Mouse (Mus musculus): Measurements from ENCODE around the gene Stx4a. TPM values are rescaled to one million over a fixed set of nuclear protein-coding genes. Genes with fewer than 3 reads are reported as not detected.
"Not testable (repeated sequence)": the region's sequence is repeated elsewhere in the genome, so short reads cannot be mapped to it uniquely, and the experiment has no call there.

The Stx4a gene
- polyA plus RNA-seq (2014; fragmentation: Nextera tagmentation; extraction: Ambion mirVana), result 16.1 and 19.4 TPM in 2 replicates

GRCm38 (mm10) chr7:127824176-127824871 lies at the start of gene Stx4a, which contains the start of gene Stx1b:
Stx4a (plus strand) TSS chr7:127824294.
Stx1b (minus strand) TSS chr7:127824549.
- ATAC-seq (replicated peaks; ENCODE audit: low FRiP score), result peak; percentile 32; the same call in 1 of the 2 replicates
- 9% methylated on average over 33 of the region's 38 CpGs for WGBS

DNA sequence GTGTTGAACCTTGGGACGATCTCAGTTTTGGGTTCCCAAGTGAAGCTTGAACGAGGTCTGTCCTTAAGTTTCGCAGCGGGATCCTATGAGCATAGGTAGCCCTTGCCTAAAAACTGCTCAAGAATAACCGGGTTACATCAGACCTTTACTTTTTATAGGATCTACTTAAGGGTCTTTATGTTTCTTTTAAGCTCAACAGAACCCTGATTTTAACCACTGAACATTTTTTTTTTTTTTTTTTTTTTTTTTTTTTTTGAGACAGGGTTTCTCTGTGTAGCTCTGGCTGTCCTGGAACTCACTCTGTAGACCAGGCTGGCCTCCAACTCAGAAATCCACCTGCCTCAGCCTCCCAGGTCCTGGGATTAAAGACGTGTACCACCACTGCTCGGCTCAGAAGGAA lies 48.3 kb upstream of the Stx4a start:
- Histone ChIP-seq H3K27ac (ENCODE audit: low read depth, low read length) (peak overlapping the region; percentile 98), H3K4me3 (ENCODE audit: low read depth, low read length) (peak overlapping the region; percentile 98), H3K4me2 (peak overlapping the region; percentile 94), H3K9ac (ENCODE audit: low read depth, low read length) (peak overlapping the region; percentile 96), H3K4me1 (replicated peaks; ENCODE audit: control insufficient read depth, insufficient read depth, low read length) (peaks cover 27% of the 10 kb centered on the region)
- DNase-seq (ENCODE audit: low spot score); ATAC-seq (replicated peaks; ENCODE audit: low FRiP score); H3K9me3 ChIP-seq (ENCODE audit: control insufficient read depth, low read length); H3K36me3 ChIP-seq (ENCODE audit: control insufficient read depth, insufficient read depth, low read length); H3K27me3 ChIP-seq (replicated peaks; ENCODE audit: control insufficient read depth, insufficient read depth, low read length): not testable (repeated sequence)
- WGBS, result 74% methylated on average over 7 of the region's 7 CpGs

More at GRCm38 (mm10) chr7:127824176-127824871, at the start of gene Stx4a, which contains the start of gene Stx1b:
- peak within 1 kb of the TSS; percentile 55 for H3K4me3 ChIP-seq (ENCODE audit: low read depth, low read length)
- H3K9ac ChIP-seq (ENCODE audit: low read depth, low read length), result peak within 1 kb of the TSS; percentile 53
- no peak within 1 kb of the TSS for H3K27ac ChIP-seq (ENCODE audit: low read depth, low read length)
- H3K9me3 ChIP-seq (ENCODE audit: control insufficient read depth, low read length), result no peaks in the 10 kb centered on the region
- DNase-seq (ENCODE audit: low spot score), result no peak
- H3K27me3 ChIP-seq (replicated peaks; ENCODE audit: control insufficient read depth, insufficient read depth, low read length), result no peaks in the 10 kb centered on the region
- peak within 1 kb of the TSS; percentile 67 for H3K4me2 ChIP-seq
- H3K4me1 ChIP-seq (replicated peaks; ENCODE audit: control insufficient read depth, insufficient read depth, low read length), result 0 out of 2 replicates have a peak, but pooled peaks cover 6% of the 10 kb centered on the region
- H3K36me3 ChIP-seq (ENCODE audit: control insufficient read depth, insufficient read depth, low read length), result no peaks in the 10 kb centered on the region

DNA sequence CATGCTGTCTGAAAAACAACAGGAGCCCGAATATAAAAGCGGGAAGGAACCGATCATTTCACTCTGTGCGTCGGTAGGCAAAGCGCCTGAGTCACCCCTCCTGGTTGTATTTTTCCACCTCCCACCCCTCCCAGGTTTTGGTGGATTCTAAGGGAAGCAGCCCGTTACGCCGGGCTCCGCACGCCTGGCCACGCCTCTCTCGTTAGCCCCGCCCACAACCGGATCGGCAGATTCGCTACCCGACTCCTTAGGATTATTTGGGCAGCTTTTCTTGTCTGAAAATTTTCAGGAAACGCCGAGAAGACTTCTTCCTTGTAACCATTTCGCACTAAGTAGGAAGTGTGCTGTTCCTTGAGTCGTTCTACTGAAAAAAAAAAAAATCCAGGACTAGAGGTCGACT lies 47.7 kb upstream of the Stx4a start, which contains the start of gene Setd1a:
Gene Setd1a (plus strand): TSS at position 245 of the 400 bp plus-strand sequence.
- H3K4me2 ChIP-seq, result peak within 1 kb of the TSS; percentile 94
- peaks cover 14% of the 10 kb centered on the region for H3K36me3 ChIP-seq (ENCODE audit: control insufficient read depth, insufficient read depth, low read length)
- peak within 1 kb of the TSS; percentile 98 for H3K4me3 ChIP-seq (ENCODE audit: low read depth, low read length)
- peak within 1 kb of the TSS; percentile 96 for H3K9ac ChIP-seq (ENCODE audit: low read depth, low read length)
- H3K27ac ChIP-seq (ENCODE audit: low read depth, low read length), result peak within 1 kb of the TSS; percentile 98
- DNase-seq (ENCODE audit: low spot score), result peak; percentile 81
- no peaks in the 10 kb centered on the region for H3K27me3 ChIP-seq (replicated peaks; ENCODE audit: control insufficient read depth, insufficient read depth, low read length)
- peaks cover 21% of the 10 kb centered on the region for H3K4me1 ChIP-seq (replicated peaks; ENCODE audit: control insufficient read depth, insufficient read depth, low read length)
- H3K9me3 ChIP-seq (ENCODE audit: control insufficient read depth, low read length), result no peaks in the 10 kb centered on the region
- ATAC-seq (replicated peaks; ENCODE audit: low FRiP score), result peak; percentile 56; the same call in 1 of the 2 replicates
- WGBS, result 0% methylated on average over 23 of the region's 23 CpGs

DNA sequence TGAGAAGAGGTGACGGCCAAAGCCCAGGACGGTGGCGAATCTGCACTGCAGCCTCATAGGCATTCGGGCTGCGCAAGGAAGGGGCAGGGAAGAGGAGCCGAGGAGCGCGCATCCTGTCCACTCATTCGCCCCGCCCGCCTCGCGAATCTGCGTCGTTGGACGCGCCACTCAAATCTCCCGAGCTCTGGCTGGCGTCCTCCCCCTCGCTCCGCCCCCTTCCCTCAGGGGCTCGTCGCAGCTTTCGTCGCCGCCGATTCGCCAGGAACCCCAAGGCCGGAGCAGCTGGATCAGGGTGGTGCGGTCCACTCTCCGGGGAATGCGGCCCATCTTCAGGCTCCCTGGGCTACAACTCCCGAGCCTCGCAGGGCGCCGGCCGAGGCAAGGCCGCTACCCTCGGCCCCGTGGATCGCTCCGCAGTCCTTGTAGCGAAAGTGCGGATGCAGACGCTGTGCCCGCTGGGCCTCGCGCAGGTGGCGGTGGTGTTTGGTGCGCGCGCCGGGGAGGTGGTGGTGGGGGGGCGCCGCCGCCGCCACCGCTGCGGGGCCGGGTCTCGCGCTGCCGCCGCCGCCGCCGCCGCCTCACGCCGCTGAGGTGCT lies 47.1 kb upstream of the Stx4a start:
- WGBS, result under 1% methylated on average over 65 of the region's 70 CpGs
- Histone ChIP-seq H3K4me3 (ENCODE audit: low read depth, low read length) (peak overlapping the region; percentile 98), H3K9ac (ENCODE audit: low read depth, low read length) (peak overlapping the region; percentile 96), H3K27ac (ENCODE audit: low read depth, low read length) (peak overlapping the region; percentile 98), H3K27me3 (replicated peaks; ENCODE audit: control insufficient read depth, insufficient read depth, low read length) (no peaks in the 10 kb centered on the region), H3K9me3 (ENCODE audit: control insufficient read depth, low read length) (no peaks in the 10 kb centered on the region), H3K4me2 (peak overlapping the region; percentile 94), H3K4me1 (replicated peaks; ENCODE audit: control insufficient read depth, insufficient read depth, low read length) (peaks cover 20% of the 10 kb centered on the region), H3K36me3 (ENCODE audit: control insufficient read depth, insufficient read depth, low read length) (peaks cover 20% of the 10 kb centered on the region)
- ATAC-seq (replicated peaks; ENCODE audit: low FRiP score) (peak; percentile 88), DNase-seq (ENCODE audit: low spot score) (peak; percentile 95)

DNA sequence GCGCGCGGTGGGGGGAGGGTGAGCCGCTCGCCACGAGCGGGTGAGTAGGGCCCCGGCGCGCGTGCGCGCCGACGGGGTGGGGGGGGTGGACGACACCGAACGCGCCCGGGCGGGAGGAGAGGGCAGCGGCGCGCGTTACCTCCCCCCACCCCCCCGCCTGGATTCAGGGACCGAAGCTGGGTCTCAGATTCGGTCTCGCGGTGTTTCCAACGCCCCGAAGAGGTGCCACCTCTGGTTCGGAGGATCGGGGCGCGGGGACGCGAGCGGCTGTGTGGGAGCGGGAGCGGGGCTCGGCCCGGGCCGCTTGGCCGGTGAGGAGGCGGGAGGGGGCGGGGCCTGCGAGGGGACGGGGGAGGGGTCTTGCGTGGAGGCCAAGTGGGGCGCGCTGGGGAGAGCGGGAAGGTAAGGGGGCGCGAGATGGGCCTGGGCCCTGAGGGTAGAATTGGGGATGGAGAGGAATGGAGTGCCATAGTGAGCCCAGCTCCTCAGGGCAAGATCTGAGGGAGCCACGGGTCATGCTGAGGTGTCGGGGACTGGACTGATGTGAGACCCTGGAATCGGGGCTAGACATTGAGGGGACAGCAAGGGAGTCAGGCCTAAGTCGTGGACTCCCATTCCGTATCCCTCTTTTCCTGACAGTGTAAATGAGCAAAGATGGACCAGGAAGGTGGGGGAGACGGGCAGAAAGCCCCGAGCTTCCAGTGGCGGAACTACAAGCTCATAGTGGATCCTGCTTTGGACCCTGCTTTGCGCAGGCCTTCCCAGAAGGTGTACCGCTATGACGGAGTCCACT lies 46.4 kb upstream of the Stx4a start:
- H3K4me3 ChIP-seq (ENCODE audit: low read depth, low read length), result peak overlapping the region; percentile 98
- H3K27ac ChIP-seq (ENCODE audit: low read depth, low read length), result peak overlapping the region; percentile 98
- H3K4me1 ChIP-seq (replicated peaks; ENCODE audit: control insufficient read depth, insufficient read depth, low read length), result peaks cover 20% of the 10 kb centered on the region
- H3K27me3 ChIP-seq (replicated peaks; ENCODE audit: control insufficient read depth, insufficient read depth, low read length), result no peaks in the 10 kb centered on the region
- WGBS, result 2% methylated on average over 65 of the region's 66 CpGs
- no peaks in the 10 kb centered on the region for H3K9me3 ChIP-seq (ENCODE audit: control insufficient read depth, low read length)
- DNase-seq (ENCODE audit: low spot score) (peak; percentile 76), ATAC-seq (replicated peaks; ENCODE audit: low FRiP score) (peak; percentile 44)
- H3K9ac ChIP-seq (ENCODE audit: low read depth, low read length), result peak overlapping the region; percentile 96
- peaks cover 24% of the 10 kb centered on the region for H3K36me3 ChIP-seq (ENCODE audit: control insufficient read depth, insufficient read depth, low read length)
- H3K4me2 ChIP-seq, result peak overlapping the region; percentile 94

- no peaks in the 10 kb centered on the region for H3K9me3 ChIP-seq (ENCODE audit: control insufficient read depth, low read length)
- no peak overlapping the region for H3K27ac ChIP-seq (ENCODE audit: low read depth, low read length)
- H3K4me1 ChIP-seq (replicated peaks; ENCODE audit: control insufficient read depth, insufficient read depth, low read length), result peaks cover 20% of the 10 kb centered on the region
- H3K9ac ChIP-seq (ENCODE audit: low read depth, low read length), result peak overlapping the region; percentile 96
- DNase-seq (ENCODE audit: low spot score), result no peak
- H3K27me3 ChIP-seq (replicated peaks; ENCODE audit: control insufficient read depth, insufficient read depth, low read length), result no peaks in the 10 kb centered on the region
- peak overlapping the region; percentile 94 for H3K4me2 ChIP-seq
- H3K36me3 ChIP-seq (ENCODE audit: control insufficient read depth, insufficient read depth, low read length), result peaks cover 24% of the 10 kb centered on the region
- ATAC-seq (replicated peaks; ENCODE audit: low FRiP score), result no peak
- 82% methylated on average over 4 of the region's 4 CpGs for WGBS
- H3K4me3 ChIP-seq (ENCODE audit: low read depth, low read length), result peak overlapping the region; percentile 98
Observed at GRCm38 (mm10) chr7:127778350-127778749, 45.7 kb upstream of the Stx4a start.

- WGBS, result 95% methylated on average over 7 of the region's 7 CpGs
Observed at GRCm38 (mm10) chr7:127785308-127785707, 38.8 kb upstream of the Stx4a start, which contains the start of gene Gm49388. Gm49388 (plus strand) TSS chr7:127785608.

GRCm38 (mm10) chr7:127797076-127797845 lies 26.8 kb upstream of the Stx4a start:
- H3K4me1 ChIP-seq (replicated peaks; ENCODE audit: control insufficient read depth, insufficient read depth, low read length), result peaks cover 10% of the 10 kb centered on the region
- no peak overlapping the region for H3K27ac ChIP-seq (ENCODE audit: low read depth, low read length)
- no peaks in the 10 kb centered on the region for H3K9me3 ChIP-seq (ENCODE audit: control insufficient read depth, low read length)
- peaks cover 59% of the 10 kb centered on the region for H3K36me3 ChIP-seq (ENCODE audit: control insufficient read depth, insufficient read depth, low read length)
- no peak overlapping the region for H3K4me3 ChIP-seq (ENCODE audit: low read depth, low read length)
- no peak overlapping the region for H3K9ac ChIP-seq (ENCODE audit: low read depth, low read length)
- 94% methylated on average over 23 of the region's 23 CpGs for WGBS
- no peaks in the 10 kb centered on the region for H3K27me3 ChIP-seq (replicated peaks; ENCODE audit: control insufficient read depth, insufficient read depth, low read length)
- no peak overlapping the region for H3K4me2 ChIP-seq
- DNase-seq (ENCODE audit: low spot score) (no peak), ATAC-seq (replicated peaks; ENCODE audit: low FRiP score) (no peak)

More at GRCm38 (mm10) chr7:127785308-127785707, 38.8 kb upstream of the Stx4a start, which contains the start of gene Gm49388:
- H3K4me3 ChIP-seq (ENCODE audit: low read depth, low read length), result no peak within 1 kb of the TSS
- H3K9me3 ChIP-seq (ENCODE audit: control insufficient read depth, low read length), result no peaks in the 10 kb centered on the region
- H3K4me2 ChIP-seq, result no peak within 1 kb of the TSS
- no peak within 1 kb of the TSS; the same call in 1 of the 2 replicates for H3K27ac ChIP-seq (ENCODE audit: low read depth, low read length)
- DNase-seq (ENCODE audit: low spot score) (no peak), ATAC-seq (replicated peaks; ENCODE audit: low FRiP score) (no peak)
- peaks cover 75% of the 10 kb centered on the region for H3K36me3 ChIP-seq (ENCODE audit: control insufficient read depth, insufficient read depth, low read length)
- no peak within 1 kb of the TSS for H3K9ac ChIP-seq (ENCODE audit: low read depth, low read length)
- no peaks in the 10 kb centered on the region for H3K27me3 ChIP-seq (replicated peaks; ENCODE audit: control insufficient read depth, insufficient read depth, low read length)
- H3K4me1 ChIP-seq (replicated peaks; ENCODE audit: control insufficient read depth, insufficient read depth, low read length), result no peaks in the 10 kb centered on the region

Data from liver, embryonic 11.5 days (tissue).